Mouse (Mus musculus) myocyte (in vitro differentiated cells): ENCODE data around the gene Lman1l. TPM values are rescaled to one million over a fixed set of nuclear protein-coding genes. Genes with fewer than 3 reads are reported as not detected.

Experiments
- H3K27me3 ChIP-seq: one replicate; pipeline ENCODE4 v1.6.1; 2011; ENCODE audit not compliant: control insufficient read depth, insufficient read depth, insufficient read length
- H3K36me3 ChIP-seq: one replicate; pipeline ENCODE4 v1.6.1; 2011; ENCODE audit not compliant: control insufficient read depth, insufficient read depth
- H3K4me2 ChIP-seq: one replicate; pipeline ENCODE4 v1.6.1; 2011; ENCODE audit warnings: low read depth, control low read depth
- H3K4me3 ChIP-seq: one replicate; pipeline ENCODE4 v1.5.1; 2011; ENCODE audit warnings: mild to moderate bottlenecking, control low read depth, moderate library complexity
- H3K79me2 ChIP-seq: one replicate; pipeline ENCODE4 v1.6.1; 2011; ENCODE audit not compliant: control insufficient read depth, insufficient read depth
- H3ac ChIP-seq: one replicate; pipeline ENCODE4 v1.6.1; 2011; ENCODE audit not compliant: control insufficient read depth, insufficient read length
- CEBPB ChIP-seq: IDR thresholded peaks from 2 replicates; pipeline ENCODE4 v1.6.1; 2011; ENCODE audit warnings: mild to moderate bottlenecking, moderate library complexity; ENCODE audit not compliant: poor library complexity, insufficient read depth, severe bottlenecking
- E2F4 ChIP-seq: IDR thresholded peaks from one replicate; pipeline ENCODE4 v1.6.1; 2011; ENCODE audit warnings: mild to moderate bottlenecking, control low read depth, moderate library complexity; ENCODE audit not compliant: insufficient read depth
- MAX ChIP-seq: IDR thresholded peaks from one replicate; pipeline ENCODE4 v1.6.1; 2011; ENCODE audit warnings: low read depth, mild to moderate bottlenecking, control low read depth
- MYOD1 ChIP-seq, 3 experiments: IDR thresholded peaks; one replicate each; pipeline ENCODE4 v1.6.1; 2011; ENCODE audit warnings: control low read depth in 2 of 3, low read depth in 2 of 3, mild to moderate bottlenecking in 2 of 3, moderate library complexity in 1 of 3; ENCODE audit not compliant: insufficient read length in 2 of 3, control insufficient read depth in 1 of 3
- MYOG ChIP-seq, 3 experiments: IDR thresholded peaks; one replicate each; pipeline ENCODE4 v1.6.1; 2011; ENCODE audit warnings: control low read depth in 2 of 3, low read depth in 2 of 3, mild to moderate bottlenecking in 2 of 3; ENCODE audit not compliant: insufficient read length in 2 of 3, control insufficient read depth in 1 of 3, insufficient read depth in 1 of 3
- POLR2A ChIP-seq: IDR thresholded peaks from one replicate; pipeline ENCODE4 v1.6.1; 2011; ENCODE audit warnings: low read depth, mild to moderate bottlenecking, control low read depth, moderate library complexity; ENCODE audit not compliant: insufficient read length
- POLR2AphosphoS2 ChIP-seq: IDR thresholded peaks from one replicate; pipeline ENCODE4 v1.6.1; 2011; ENCODE audit warnings: low read depth, control low read depth; ENCODE audit not compliant: insufficient read length
- REST ChIP-seq: IDR thresholded peaks from one replicate; pipeline ENCODE4 v1.6.1; 2011; ENCODE audit warnings: mild to moderate bottlenecking, control low read depth, moderate library complexity; ENCODE audit not compliant: insufficient read depth, insufficient read length
- SRF ChIP-seq: IDR thresholded peaks from one replicate; pipeline ENCODE4 v1.6.1; 2011; ENCODE audit warnings: low read depth; ENCODE audit not compliant: control insufficient read depth, insufficient read length
- TCF12 ChIP-seq: IDR thresholded peaks from one replicate; pipeline ENCODE4 v1.6.1; 2011; ENCODE audit warnings: mild to moderate bottlenecking, control low read depth; ENCODE audit not compliant: poor library complexity, insufficient read depth, severe bottlenecking
- TCF3 ChIP-seq: IDR thresholded peaks from one replicate; pipeline ENCODE4 v1.6.1; 2011; ENCODE audit warnings: low read depth, control low read depth; ENCODE audit not compliant: insufficient read length
- USF1 ChIP-seq: IDR thresholded peaks from one replicate; pipeline ENCODE4 v1.6.1; 2011; ENCODE audit warnings: low read depth, mild to moderate bottlenecking, control low read depth, moderate library complexity
- polyA plus RNA-seq: library from polyadenylated mRNA; unstranded; fragments of >200 nt; fragmentation: generic; extraction: Trizol; gene quantifications from one replicate; pipeline ENCODE4 v1.2.1, GENCODE M21; 2012; ENCODE audit warnings: missing spikeins

The Lman1l gene
- polyA plus RNA-seq, 1 experiment = 1.00 TPM

- TF ChIP-seq REST (no peak), CEBPB (no peak), TCF3 (no peak), MYOD1 (IDR thresholded peaks at IDR 0.05; ENCODE audit: control insufficient read depth in 1 of 3, insufficient read length in 2 of 3, low read depth in 2 of 3) (no peak), E2F4 (no peak), SRF (no peak), MAX (no peak), MYOG (IDR thresholded peaks at IDR 0.05; ENCODE audit: control insufficient read depth in 1 of 3, insufficient read depth in 1 of 3, insufficient read length in 2 of 3, low read depth in 2 of 3) (no peak), TCF12 (no peak), USF1 (no peak), POLR2A (no peak), POLR2AphosphoS2 (no peak)
Observed at GRCm38 (mm10) chr9:57566846-57567245, 53.7 kb downstream of the Lman1l start.

GRCm38 (mm10) chr9:57565741-57566221, 54.8 kb downstream of the Lman1l start:
- no peaks in the 10 kb centered on the region for H3K27me3 ChIP-seq
- TF ChIP-seq USF1 (no peak), SRF (no peak), MYOG (IDR thresholded peaks at IDR 0.05; ENCODE audit: control insufficient read depth in 1 of 3, insufficient read depth in 1 of 3, insufficient read length in 2 of 3, low read depth in 2 of 3) (no peak), TCF12 (no peak)
- peaks cover 41% of the 10 kb centered on the region for H3K79me2 ChIP-seq
- H3K36me3 ChIP-seq = peaks cover 7% of the 10 kb centered on the region
- H3K4me2 ChIP-seq = no peak overlapping the region
- no peak overlapping the region for H3ac ChIP-seq
- no peak overlapping the region for H3K4me3 ChIP-seq

More at GRCm38 (mm10) chr9:57566846-57567245, 53.7 kb downstream of the Lman1l start:
- peaks cover 34% of the 10 kb centered on the region for H3K79me2 ChIP-seq
- H3ac ChIP-seq = no peak overlapping the region
- H3K27me3 ChIP-seq = no peaks in the 10 kb centered on the region
- peaks cover 7% of the 10 kb centered on the region for H3K36me3 ChIP-seq
- no peak overlapping the region for H3K4me2 ChIP-seq
- H3K4me3 ChIP-seq = no peak overlapping the region

- H3ac ChIP-seq = no peak overlapping the region
- peaks cover 7% of the 10 kb centered on the region for H3K36me3 ChIP-seq
- H3K4me3 ChIP-seq = no peak overlapping the region
- peaks cover 41% of the 10 kb centered on the region for H3K79me2 ChIP-seq
- TF ChIP-seq MAX (no peak), E2F4 (no peak), USF1 (no peak)
- H3K4me2 ChIP-seq = no peak overlapping the region
- H3K27me3 ChIP-seq = no peaks in the 10 kb centered on the region
Observed at GRCm38 (mm10) chr9:57564609-57565008, 56.0 kb downstream of the Lman1l start.

- Histone ChIP-seq H3K4me3 (no peak overlapping the region), H3ac (no peak overlapping the region), H3K79me2 (peaks cover 41% of the 10 kb centered on the region), H3K4me2 (peak overlapping the region; percentile 89), H3K36me3 (no peaks in the 10 kb centered on the region), H3K27me3 (no peaks in the 10 kb centered on the region)
- TF ChIP-seq POLR2A (no peak), TCF3 (no peak), CEBPB (no peak), USF1 (no peak), E2F4 (no peak), REST (no peak), MAX (no peak), MYOD1 (IDR thresholded peaks at IDR 0.05; ENCODE audit: control insufficient read depth in 1 of 3, insufficient read length in 2 of 3, low read depth in 2 of 3) (no peak), MYOG (IDR thresholded peaks at IDR 0.05; ENCODE audit: control insufficient read depth in 1 of 3, insufficient read depth in 1 of 3, insufficient read length in 2 of 3, low read depth in 2 of 3) (no peak), POLR2AphosphoS2 (no peak), SRF (no peak), TCF12 (no peak)
Observed at GRCm38 (mm10) chr9:57562896-57563372, 57.6 kb downstream of the Lman1l start.

- TF ChIP-seq POLR2A (no peak), REST (no peak), MYOD1 (IDR thresholded peaks at IDR 0.05; ENCODE audit: control insufficient read depth in 1 of 3, insufficient read length in 2 of 3, low read depth in 2 of 3) (peak; percentile 87 to 92 (median 90)), SRF (no peak), USF1 (no peak), TCF3 (no peak), TCF12 (peak; percentile 70), MYOG (IDR thresholded peaks at IDR 0.05; ENCODE audit: control insufficient read depth in 1 of 3, insufficient read depth in 1 of 3, insufficient read length in 2 of 3, low read depth in 2 of 3) (peak in 2 of 3 experiments; percentile 65 to 70), POLR2AphosphoS2 (no peak), MAX (no peak), CEBPB (no peak), E2F4 (no peak)
- Histone ChIP-seq H3K79me2 (peaks cover 40% of the 10 kb centered on the region), H3K27me3 (no peaks in the 10 kb centered on the region), H3K4me2 (peak overlapping the region; percentile 89), H3K4me3 (peak overlapping the region; percentile 57), H3K36me3 (no peaks in the 10 kb centered on the region), H3ac (peak overlapping the region; percentile 43)
Observed at GRCm38 (mm10) chr9:57561711-57562099, 58.9 kb downstream of the Lman1l start.
